Mouse (Mus musculus): ENCODE data around the gene Hist2h2aa2.

DNA sequence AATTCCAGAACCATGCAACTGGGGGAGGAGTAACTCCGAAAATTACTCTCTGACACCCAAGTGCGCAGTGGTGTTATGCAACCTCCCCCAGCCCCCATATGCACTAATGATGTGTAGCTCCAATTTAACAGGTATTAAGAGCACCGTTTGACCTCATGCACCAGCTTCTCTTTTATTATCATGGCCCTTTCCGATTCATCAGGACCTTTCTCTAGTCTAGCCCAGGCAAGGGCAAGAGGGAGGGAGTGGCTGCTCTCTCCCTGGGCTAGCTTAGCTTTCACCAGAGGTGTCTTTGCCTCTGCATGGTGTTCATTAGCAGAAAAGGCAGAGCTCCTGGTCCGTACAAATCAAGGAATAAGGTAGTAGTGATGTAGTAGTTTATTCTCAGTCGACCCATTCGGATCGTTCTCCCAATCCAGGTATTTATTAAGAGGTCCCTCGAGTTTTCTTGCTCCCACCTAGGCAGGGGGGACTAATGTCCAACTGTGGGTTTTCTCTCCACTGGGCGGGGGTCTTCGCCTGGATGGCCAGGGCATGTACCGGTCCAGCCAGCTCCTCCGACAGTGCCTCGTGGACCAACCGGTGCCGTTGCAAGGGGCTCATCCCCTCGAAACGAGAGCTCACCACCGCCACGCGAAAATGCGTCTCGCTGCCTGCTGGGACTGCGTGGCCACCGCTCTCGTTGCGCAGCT lies 43.5 kb downstream of the Hist2h2aa2 start:
- TF ChIP-seq CTCF (IDR thresholded peaks at IDR 0.05; ENCODE audit: insufficient read depth, low read depth, low read length) (no peak), POLR2A (IDR thresholded peaks at IDR 0.05; ENCODE audit: insufficient read depth, low read depth, low read length) (no peak)
